Mouse (Mus musculus): ENCODE measurements around the gene Dkk3.

- no peak for TF ChIP-seq POLR2A (IDR thresholded peaks at IDR 0.05; ENCODE audit: control insufficient read depth, low read depth, low read length)
- no peak for TF ChIP-seq CTCF (IDR thresholded peaks at IDR 0.05; ENCODE audit: control insufficient read depth, insufficient read depth, insufficient replicate concordance, low read depth, low read length)
Measured at GRCm38 (mm10) chr7:112120861-112121810, 37.7 kb downstream of the Dkk3 start.

Measured in testis, adult 2 months (tissue).